Mouse (Mus musculus) neural tube, embryonic 11.5 days (tissue): ENCODE measurements around the gene D230025D16Rik. TPM values are rescaled to one million over a fixed set of nuclear protein-coding genes. Genes with fewer than 3 reads are reported as not detected.

Experiments
- ATAC-seq: fragments of 200-750 bp; cut with Nextera tagmentation; 2 replicates; pipeline ENCODE4 v1.8.0; 2017; ENCODE audit warnings: moderate number of reproducible peaks, mild to moderate bottlenecking, moderate TSS enrichment, moderate library complexity; ENCODE audit not compliant: insufficient read depth, low FRiP score, low TSS enrichment
- DNase-seq: peaks from one replicate; pipeline ENCODE4 v3.0.0-alpha.2; 2015; ENCODE audit warnings: low spot score
- H3K27ac ChIP-seq: fragments of 300-500 bp; sonication (generic); 2 replicates; pipeline ENCODE4 v1.5.1; 2014; ENCODE audit warnings: low read depth, mild to moderate bottlenecking, low read length
- H3K27me3 ChIP-seq: fragments of 300-500 bp; sonication (generic); 2 replicates; pipeline ENCODE4 v1.6.1; 2014; ENCODE audit warnings: mild to moderate bottlenecking, low read length, mixed read lengths; ENCODE audit not compliant: control insufficient read depth, insufficient read depth
- H3K36me3 ChIP-seq: fragments of 300-500 bp; sonication (generic); 2 replicates; pipeline ENCODE4 v1.6.1; 2014; ENCODE audit warnings: mild to moderate bottlenecking, low read length, moderate library complexity, mixed read lengths; ENCODE audit not compliant: control insufficient read depth, insufficient read depth
- H3K4me1 ChIP-seq: fragments of 300-500 bp; sonication (generic); 2 replicates; pipeline ENCODE4 v1.6.1; 2014; ENCODE audit warnings: low read length, mixed read lengths; ENCODE audit not compliant: control insufficient read depth, insufficient read depth
- H3K4me2 ChIP-seq: fragments of 300-500 bp; sonication (generic); 2 replicates; pipeline ENCODE4 v1.6.1; 2014; ENCODE audit warnings: low read depth, mild to moderate bottlenecking, moderate library complexity
- H3K4me3 ChIP-seq: fragments of 300-500 bp; sonication (generic); 2 replicates; pipeline ENCODE4 v1.5.1; 2014; ENCODE audit warnings: low read depth, low read length
- H3K9ac ChIP-seq: fragments of 300-500 bp; sonication (generic); 2 replicates; pipeline ENCODE4 v1.6.1; 2014; ENCODE audit warnings: mild to moderate bottlenecking, low read length
- H3K9me3 ChIP-seq: fragments of 300-500 bp; sonication (generic); 2 replicates; pipeline ENCODE4 v1.6.1; 2016; ENCODE audit warnings: low read length; ENCODE audit not compliant: control insufficient read depth
- WGBS: fragments of 180-500 bp; shearing (Covaris S2); extraction: QIAGEN DNeasy Blood & Tissue Kit; methylation state at CpG from one replicate; pipeline ENCODE4 v1.1.7; 2014; 5-methylcytosine and 5-hydroxymethylcytosine counted together
- polyA plus RNA-seq: library from polyadenylated mRNA; unstranded; fragments of >200 nt; fragmentation: Nextera tagmentation; extraction: Ambion mirVana; gene quantifications from 2 replicates; pipeline ENCODE4 v1.2.1, GENCODE M21; 2014

D230025D16Rik gene
- polyA plus RNA-seq, 1 experiment from 2014 or later, result 28.9 TPM

DNA sequence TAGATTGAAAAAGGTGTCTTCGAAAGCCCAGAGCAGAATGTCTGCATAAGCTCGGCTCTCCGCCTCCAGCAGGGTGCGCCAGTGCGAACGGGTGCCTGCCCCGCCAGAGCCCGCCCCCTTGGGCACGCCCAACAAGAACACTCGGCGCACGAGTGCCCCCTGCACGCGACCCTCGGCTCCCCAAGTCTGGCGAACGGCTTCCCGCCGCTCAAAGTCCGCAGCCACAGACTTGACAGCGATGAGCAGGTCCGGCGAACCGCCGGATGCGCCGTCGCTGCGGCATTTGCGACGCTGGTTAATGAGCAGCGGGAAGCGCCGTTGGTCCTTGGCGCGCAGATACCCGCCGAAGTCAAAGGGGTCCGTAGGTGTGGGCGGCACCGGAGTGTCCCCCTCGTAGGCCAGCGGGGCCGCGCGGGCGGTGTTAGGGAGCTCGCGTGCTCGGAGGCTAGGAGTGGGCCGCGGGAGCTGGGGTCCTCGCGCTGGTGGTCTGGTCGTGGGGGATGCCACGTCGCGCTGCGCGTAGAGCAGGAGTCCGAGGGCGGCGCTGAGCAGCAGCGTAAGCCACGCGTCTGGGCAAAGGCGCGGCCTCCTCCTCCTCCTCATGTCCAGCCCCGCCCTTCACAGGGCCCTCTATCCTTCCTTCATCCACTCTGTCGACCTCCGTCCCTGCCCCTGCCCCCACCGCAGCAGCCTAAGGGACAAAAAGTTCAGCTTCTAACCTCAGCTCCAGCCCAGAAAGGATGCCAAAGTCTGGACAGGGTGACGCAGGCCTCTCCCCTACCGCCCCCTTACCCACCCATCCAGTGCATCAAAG lies 29.4 kb downstream of the D230025D16Rik start:
- DNase-seq, result peak; percentile 91
- Histone ChIP-seq H3K4me3 (peak overlapping the region; percentile 54), H3K9me3 (no peaks in the 10 kb centered on the region), H3K9ac (peak overlapping the region; percentile 74), H3K27me3 (peaks cover 35% of the 10 kb centered on the region), H3K4me2 (peak overlapping the region; percentile 99), H3K36me3 (peaks cover 7% of the 10 kb centered on the region), H3K27ac (no peak overlapping the region), H3K4me1 (peaks cover 10% of the 10 kb centered on the region)
- peak; percentile 79 for ATAC-seq
- under 1% methylated on average over 73 of the region's 74 CpGs for WGBS

DNA sequence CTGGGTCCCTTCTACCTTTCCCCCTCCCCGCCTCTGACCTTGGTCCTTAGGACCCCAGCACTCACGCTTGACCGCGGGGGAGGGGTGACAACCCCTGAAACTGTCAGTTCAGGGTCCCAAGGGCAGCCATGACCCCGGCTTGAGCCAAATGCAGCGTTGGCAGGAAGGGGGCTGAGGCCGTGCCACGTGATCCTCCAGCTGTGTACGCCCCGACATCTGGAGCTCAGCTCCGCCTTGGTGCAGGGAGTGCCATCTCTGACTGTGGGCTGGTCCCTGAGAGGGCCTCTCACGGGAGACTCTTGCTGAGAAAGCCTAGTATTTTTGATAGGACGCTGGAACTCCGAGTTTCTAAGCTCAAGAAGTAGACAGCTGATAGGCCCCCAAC lies 30.0 kb downstream of the D230025D16Rik start, which contains the start of gene B3gnt9:
Gene B3gnt9, minus strand, starts transcription at position 188 of the 385 bp plus-strand sequence.
- peaks cover 39% of the 10 kb centered on the region for H3K27me3 ChIP-seq
- no peak within 1 kb of the TSS for H3K27ac ChIP-seq
- peaks cover 12% of the 10 kb centered on the region for H3K4me1 ChIP-seq
- H3K36me3 ChIP-seq, result peaks cover 7% of the 10 kb centered on the region
- ATAC-seq, result no peak
- peak; percentile 49 for DNase-seq
- peak within 1 kb of the TSS; percentile 74 for H3K9ac ChIP-seq
- H3K9me3 ChIP-seq, result no peaks in the 10 kb centered on the region
- peak within 1 kb of the TSS; percentile 99 for H3K4me2 ChIP-seq
- H3K4me3 ChIP-seq, result peak within 1 kb of the TSS; percentile 54
- 3% methylated on average over 14 of the region's 14 CpGs for WGBS

DNA sequence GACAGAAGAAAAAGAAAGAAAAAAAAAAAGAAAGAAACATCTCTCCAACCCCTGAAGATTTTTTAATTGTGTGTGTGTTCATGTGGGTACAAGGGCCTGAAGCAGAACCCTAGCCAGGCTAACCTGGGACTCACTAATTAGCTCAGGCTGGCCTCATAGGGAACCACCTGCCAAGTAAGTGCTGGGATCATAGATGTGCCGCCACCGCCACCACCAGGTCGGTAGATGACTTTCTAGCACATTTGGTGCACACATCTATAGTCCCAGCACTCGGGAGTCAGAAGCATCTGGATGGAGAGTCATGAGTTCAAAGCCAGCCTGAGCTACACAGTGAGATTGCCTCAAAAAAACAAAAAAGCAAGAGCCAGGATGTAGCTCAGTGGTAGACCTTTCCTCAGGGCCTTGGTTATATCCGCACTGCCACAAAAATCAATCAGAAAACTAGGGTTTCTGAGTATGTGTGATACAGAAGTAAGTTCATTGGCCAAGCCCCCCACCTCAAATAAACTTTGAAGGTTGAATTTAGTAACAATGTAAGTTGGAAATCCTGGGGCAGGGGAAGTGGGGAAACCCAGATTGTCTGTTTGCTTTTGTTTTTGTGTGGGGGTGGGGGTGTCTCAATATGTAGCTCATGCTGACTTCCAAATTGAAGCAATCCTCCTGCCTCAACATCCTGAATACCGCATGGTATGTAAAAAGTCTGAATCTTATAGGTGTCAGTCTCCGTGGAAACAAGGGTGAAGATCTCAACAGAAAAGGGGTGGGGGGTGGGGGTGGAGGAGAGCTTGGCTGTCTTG lies 32.6 kb downstream of the D230025D16Rik start:
- Histone ChIP-seq H3K4me1 (peaks cover 12% of the 10 kb centered on the region), H3K4me3 (no peak overlapping the region), H3K27ac (no peak overlapping the region), H3K4me2 (no peak overlapping the region), H3K27me3 (peaks cover 53% of the 10 kb centered on the region), H3K9me3 (no peaks in the 10 kb centered on the region), H3K36me3 (no peaks in the 10 kb centered on the region; the same call in 1 of the 2 replicates), H3K9ac (no peak overlapping the region)
- WGBS, result 63% methylated on average over 7 of the region's 7 CpGs
- ATAC-seq (no peak), DNase-seq (no peak)

DNA sequence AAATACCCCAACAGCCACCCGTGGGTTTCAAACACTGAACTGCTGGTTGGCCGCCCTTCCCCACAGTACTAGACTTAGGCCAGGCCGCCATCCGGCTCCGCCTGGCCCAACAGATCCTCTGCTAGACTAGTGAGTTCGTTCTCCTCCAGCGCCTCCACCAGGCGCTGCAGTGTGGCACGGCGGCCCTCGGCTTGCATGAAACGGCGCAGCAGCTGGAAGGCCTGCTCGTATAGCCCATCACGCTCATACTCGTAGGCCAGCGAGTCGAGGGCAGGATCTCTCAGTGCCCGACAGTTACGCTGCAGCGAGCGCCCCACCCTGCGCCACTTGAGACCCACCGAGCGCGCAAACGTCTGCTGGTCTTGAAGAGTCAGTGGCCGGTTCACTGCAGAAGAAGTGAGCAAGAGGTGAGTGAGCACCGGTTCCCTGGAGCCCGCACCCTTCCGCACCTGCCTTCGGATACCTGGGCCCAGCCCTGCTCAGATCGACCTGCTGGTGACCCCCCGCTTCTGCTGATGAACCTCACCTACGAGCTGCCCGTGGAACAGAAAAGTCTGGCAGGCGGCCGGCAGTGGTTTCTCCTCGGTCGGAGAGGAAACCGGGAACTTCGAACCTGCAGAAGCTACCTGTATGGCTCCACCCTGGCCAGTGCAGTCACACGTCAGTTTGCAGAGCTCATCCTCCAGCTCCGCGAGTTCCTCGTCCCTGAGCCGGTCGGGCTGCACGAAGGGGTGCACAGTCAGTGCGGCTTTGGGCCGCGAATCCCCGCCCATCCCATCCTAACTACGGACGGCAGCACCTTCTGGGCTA lies 34.2 kb downstream of the D230025D16Rik start:
- peak; percentile 63 for DNase-seq
- 1% methylated on average over 55 of the region's 55 CpGs for WGBS
- Histone ChIP-seq H3K4me3 (peak overlapping the region; percentile 33), H3K36me3 (no peaks in the 10 kb centered on the region), H3K9ac (0 out of 2 replicates have a peak overlapping the region, but pooled peaks have one; percentile 28), H3K27me3 (peaks cover 65% of the 10 kb centered on the region), H3K4me1 (peaks cover 12% of the 10 kb centered on the region), H3K4me2 (peak overlapping the region; percentile 65), H3K9me3 (no peaks in the 10 kb centered on the region), H3K27ac (no peak overlapping the region)
- peak; percentile 39 for ATAC-seq

DNA sequence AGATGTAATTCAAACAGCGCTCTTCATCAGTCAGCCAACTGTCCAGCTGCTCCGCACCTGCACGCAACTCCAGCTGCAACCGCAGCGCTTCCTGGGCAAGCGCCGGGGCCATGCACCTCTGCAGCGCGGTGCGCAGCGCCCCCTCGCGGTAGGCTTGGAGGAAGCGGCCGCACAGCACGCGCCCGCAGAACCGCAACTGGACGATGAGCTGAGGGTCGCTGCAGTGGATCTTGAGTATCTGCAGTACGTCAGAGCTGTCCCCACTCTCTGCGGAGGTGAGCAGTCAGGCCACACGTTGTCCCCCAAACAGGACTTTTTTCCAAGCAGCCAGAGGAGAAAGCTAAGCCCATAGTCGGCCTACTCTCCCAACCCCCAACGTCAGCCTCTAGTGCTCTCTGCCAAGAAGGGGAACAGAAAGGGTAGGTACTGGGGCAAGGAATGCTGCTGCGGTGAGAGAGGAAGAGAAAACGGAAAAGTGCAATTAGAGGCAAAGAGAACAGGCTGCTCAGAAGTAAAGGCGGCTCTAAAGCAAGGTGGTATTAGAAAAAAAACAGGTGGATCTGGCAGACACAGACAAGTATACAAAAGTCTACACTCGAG lies 34.9 kb downstream of the D230025D16Rik start:
- no peaks in the 10 kb centered on the region for H3K9me3 ChIP-seq
- H3K4me1 ChIP-seq, result peaks cover 10% of the 10 kb centered on the region
- peak overlapping the region; percentile 65 for H3K4me2 ChIP-seq
- peak; percentile 64 for ATAC-seq
- H3K4me3 ChIP-seq, result peak overlapping the region; percentile 33
- 0 out of 2 replicates have a peak overlapping the region, but pooled peaks have one; percentile 28 for H3K9ac ChIP-seq
- peak; percentile 88 for DNase-seq
- 4% methylated on average over 30 of the region's 30 CpGs for WGBS
- no peaks in the 10 kb centered on the region for H3K36me3 ChIP-seq
- no peak overlapping the region for H3K27ac ChIP-seq
- H3K27me3 ChIP-seq, result peaks cover 69% of the 10 kb centered on the region

DNA sequence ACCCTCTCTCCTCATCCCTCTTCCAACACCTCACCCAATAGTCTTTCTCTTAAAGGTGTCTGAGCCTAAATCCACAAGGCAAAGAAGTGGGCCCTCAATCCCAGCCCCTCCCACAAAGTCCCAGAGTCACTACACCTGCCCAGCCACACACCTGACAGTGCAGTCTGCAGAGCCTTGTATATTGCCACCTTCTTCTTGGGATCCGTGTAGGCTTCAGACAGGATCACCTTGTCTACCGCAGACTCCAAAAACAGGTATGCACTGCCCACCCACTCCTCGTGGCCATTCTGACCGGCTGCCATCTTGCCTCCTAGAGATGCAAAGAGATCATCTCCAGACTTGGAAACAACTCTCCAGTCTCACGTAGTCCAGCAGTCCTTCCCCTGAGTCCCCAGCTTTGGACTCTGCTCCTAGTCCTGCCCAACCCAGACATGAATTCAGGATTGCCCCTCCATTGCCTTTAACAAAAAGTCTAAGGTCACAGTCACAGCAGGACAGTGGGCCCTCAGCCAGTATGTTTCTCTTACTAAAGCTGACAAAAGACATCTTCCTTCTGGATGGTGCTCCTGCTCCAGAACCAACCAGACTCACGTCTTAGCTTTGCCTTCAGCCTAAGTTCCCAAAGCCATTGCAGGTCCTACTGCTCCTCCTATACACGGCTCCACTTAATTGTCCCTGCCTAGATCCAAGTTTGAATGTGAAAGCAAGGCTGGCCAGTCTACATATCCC lies 35.6 kb downstream of the D230025D16Rik start:
- no peaks in the 10 kb centered on the region for H3K9me3 ChIP-seq
- no peak overlapping the region for H3K9ac ChIP-seq
- no peak for DNase-seq
- peaks cover 70% of the 10 kb centered on the region for H3K27me3 ChIP-seq
- no peak overlapping the region for H3K4me3 ChIP-seq
- ATAC-seq, result no peak; the same call in 1 of the 2 replicates
- no peak overlapping the region for H3K4me2 ChIP-seq
- H3K27ac ChIP-seq, result no peak overlapping the region
- 54% methylated on average over 7 of the region's 7 CpGs for WGBS
- H3K36me3 ChIP-seq, result no peaks in the 10 kb centered on the region
- peaks cover 8% of the 10 kb centered on the region for H3K4me1 ChIP-seq

DNA sequence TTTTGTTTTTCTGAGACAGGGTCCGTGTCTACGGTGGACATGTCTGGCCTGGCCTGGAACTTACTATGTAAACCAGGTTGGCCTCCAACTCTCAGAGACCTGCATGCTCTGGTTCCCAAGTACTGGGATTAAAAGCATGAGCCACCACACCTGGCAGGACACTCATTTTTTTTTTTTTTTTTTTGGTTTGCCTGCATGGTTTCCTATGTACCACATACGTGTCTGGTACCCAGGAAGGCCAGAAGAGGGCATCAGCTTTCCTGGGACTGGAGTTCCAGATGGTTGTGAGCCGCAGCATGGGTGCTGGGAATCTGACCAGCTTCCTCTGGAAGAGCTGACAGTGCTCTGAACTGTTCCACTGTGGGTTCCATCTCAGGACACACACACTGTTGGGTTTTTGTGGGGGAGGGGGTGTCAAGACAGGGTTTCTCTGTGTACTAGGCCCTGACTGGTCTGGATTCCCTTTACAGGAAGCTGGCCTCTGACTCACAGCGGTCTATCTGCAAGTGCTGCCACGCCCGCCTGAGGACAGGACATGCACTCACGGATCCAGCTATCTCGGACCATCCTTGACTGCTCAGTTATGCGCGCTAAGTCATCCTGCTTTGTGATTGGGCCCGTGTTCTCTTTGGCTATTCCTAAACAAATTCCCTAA lies 36.5 kb downstream of the D230025D16Rik start:
- DNase-seq, result no peak

More for the DNA sequence above, 36.5 kb downstream of the D230025D16Rik start:
- Histone ChIP-seq H3K4me2 (no peak overlapping the region), H3K9me3 (no peaks in the 10 kb centered on the region; the same call in 1 of the 2 replicates), H3K9ac (no peak overlapping the region), H3K4me1 (peaks cover 8% of the 10 kb centered on the region), H3K4me3 (no peak overlapping the region), H3K27ac (no peak overlapping the region), H3K27me3 (peaks cover 73% of the 10 kb centered on the region), H3K36me3 (no peaks in the 10 kb centered on the region)
- WGBS, result 83% methylated on average over 12 of the region's 12 CpGs
- no peak for ATAC-seq
